In genomic region chr1:23228478-23228877, GRCm38 (mm10) we compare ENCODE assay signal across 11 mouse cellular contexts.
A peak's percentile ranks its signal among the peaks of the same experiment; 100 is the strongest.
DNase-seq lines count a peak whose midpoint lies in the region; ATAC-seq lines count a peak whose summit lies in the region.
"Had no signal": no experiment of that assay in that cellular context is flagged by ENCODE, and none has a peak within 500 bp of the region (broad histone marks: within the 10 kb centered on the region; RNA-seq: fewer than 3 reads in every experiment).

No protein-coding gene starts in this region.

- intact Hi-C loops in heart, postnatal 36 days (cut with DNase I) = no loop called here

- no peaks in the 10 kb centered on the region for H3K36me3 ChIP-seq in heart, embryonic 15.5 days
- H3K36me3 ChIP-seq in lung, embryonic 16.5 days (ENCODE audit: control insufficient read depth, insufficient read depth, low read length) = no peaks in the 10 kb centered on the region
- H3K36me3 ChIP-seq in hindbrain, embryonic 16.5 days (ENCODE audit: control insufficient read depth, insufficient read depth, low read length) = no peaks in the 10 kb centered on the region
- no peaks in the 10 kb centered on the region for H3K36me3 ChIP-seq in hindbrain, embryonic 14.5 days (replicated peaks; ENCODE audit: control insufficient read depth, insufficient read depth)

- peak; percentile 53; the same call in 1 of the 2 replicates for ATAC-seq in heart, embryonic 15.5 days (replicated peaks; ENCODE audit: insufficient number of reproducible peaks, insufficient read depth, low FRiP score, low read depth)
- peak; percentile 86 for ATAC-seq in lung, embryonic 16.5 days (ENCODE audit: low read depth)
- ATAC-seq in hindbrain, embryonic 16.5 days = no peak
- ATAC-seq in frontal cortex, adult (ENCODE audit: low TSS enrichment) = no peak
- no peak for ATAC-seq in hindbrain, embryonic 14.5 days (ENCODE audit: low FRiP score)

- no peak overlapping the region for H3K9ac ChIP-seq in heart, embryonic 15.5 days
- no peak overlapping the region for H3K9ac ChIP-seq in lung, embryonic 16.5 days (ENCODE audit: low read length)
- H3K9ac ChIP-seq in hindbrain, embryonic 16.5 days (ENCODE audit: low read depth, low read length) = no peak overlapping the region
- H3K9ac ChIP-seq in hindbrain, embryonic 14.5 days = no peak overlapping the region

- H3K4me3 ChIP-seq in heart, embryonic 15.5 days = no peak overlapping the region
- no peak overlapping the region for H3K4me3 ChIP-seq in lung, embryonic 16.5 days (ENCODE audit: low read length)
- no peak overlapping the region for H3K4me3 ChIP-seq in hindbrain, embryonic 16.5 days (ENCODE audit: low read length)
- H3K4me3 ChIP-seq in hindbrain, embryonic 14.5 days (replicated peaks; ENCODE audit: low read length) = no peak overlapping the region
- H3K4me3 ChIP-seq: erythroblast, embryonic 14.5 days had no signal

- H3K4me1 ChIP-seq in heart, embryonic 15.5 days (replicated peaks) = no peaks in the 10 kb centered on the region
- H3K4me1 ChIP-seq in lung, embryonic 16.5 days (replicated peaks; ENCODE audit: control insufficient read depth, insufficient read depth, low read length) = no peaks in the 10 kb centered on the region
- no peaks in the 10 kb centered on the region for H3K4me1 ChIP-seq in hindbrain, embryonic 16.5 days (ENCODE audit: control insufficient read depth, insufficient read depth, low read depth, low read length)
- no peaks in the 10 kb centered on the region for H3K4me1 ChIP-seq in hindbrain, embryonic 14.5 days (replicated peaks; ENCODE audit: control insufficient read depth, insufficient read depth, low read length)

- H3K27ac ChIP-seq in heart, embryonic 15.5 days = no peak overlapping the region
- no peak overlapping the region for H3K27ac ChIP-seq in lung, embryonic 16.5 days (ENCODE audit: low read length)
- H3K27ac ChIP-seq in hindbrain, embryonic 16.5 days (ENCODE audit: low read depth, low read length) = no peak overlapping the region
- H3K27ac ChIP-seq in hindbrain, embryonic 14.5 days = no peak overlapping the region

- no peak for DNase-seq in heart, postnatal 36 days
- peak; percentile 33 for DNase-seq in 3T3-L1 (ENCODE audit: low read depth, low spot score)
- DNase-seq in c-Kit-positive CD71-positive TER-119-negative erythroid progenitor cells, embryonic 14.5 days (ENCODE audit: low read depth) = peak; percentile 11
- no peak for DNase-seq in hindbrain, embryonic 14.5 days (ENCODE audit: low spot score)
- DNase-seq: cerebellum, postnatal 36 days; spleen, adult 18-20 months had no signal

- no peak overlapping the region for H3K4me2 ChIP-seq in heart, embryonic 15.5 days
- H3K4me2 ChIP-seq in lung, embryonic 16.5 days (ENCODE audit: low read depth, low read length) = no peak overlapping the region
- no peak overlapping the region for H3K4me2 ChIP-seq in hindbrain, embryonic 16.5 days (ENCODE audit: low read length)
- H3K4me2 ChIP-seq in hindbrain, embryonic 14.5 days (replicated peaks) = no peak overlapping the region

- WGBS in heart, embryonic 15.5 days = 40% methylated on average over 6 of the region's 6 CpGs
- 63% methylated on average over 6 of the region's 6 CpGs for WGBS in lung, embryonic 16.5 days
- 76% methylated on average over 6 of the region's 6 CpGs for WGBS in hindbrain, embryonic 16.5 days
- 76% methylated on average over 6 of the region's 6 CpGs for WGBS in hindbrain, embryonic 14.5 days

- H3K27me3 ChIP-seq in heart, embryonic 15.5 days = no peaks in the 10 kb centered on the region
- H3K27me3 ChIP-seq in lung, embryonic 16.5 days (ENCODE audit: control insufficient read depth, insufficient read depth, low read depth, low read length) = no peaks in the 10 kb centered on the region
- no peaks in the 10 kb centered on the region for H3K27me3 ChIP-seq in hindbrain, embryonic 16.5 days (replicated peaks; ENCODE audit: control insufficient read depth, insufficient read depth, low read length)
- no peaks in the 10 kb centered on the region for H3K27me3 ChIP-seq in hindbrain, embryonic 14.5 days (ENCODE audit: control insufficient read depth, insufficient read depth, low read length)

- H3K9me3 ChIP-seq in heart, embryonic 15.5 days (replicated peaks) = no peaks in the 10 kb centered on the region
- H3K9me3 ChIP-seq in lung, embryonic 16.5 days (ENCODE audit: control insufficient read depth, low read length) = no peaks in the 10 kb centered on the region
- H3K9me3 ChIP-seq in hindbrain, embryonic 16.5 days (ENCODE audit: control insufficient read depth, low read length) = no peaks in the 10 kb centered on the region
- H3K9me3 ChIP-seq in hindbrain, embryonic 14.5 days (ENCODE audit: control insufficient read depth, low read length) = no peaks in the 10 kb centered on the region

Comparison
In these comparisons a context has a peak if more than half of its experiments do, and no peak if none do; other contexts are left out.
1. ATAC-seq: peak in heart, embryonic 15.5 days (single experiment) and lung, embryonic 16.5 days (single experiment); none in hindbrain, embryonic 16.5 days (single experiment), frontal cortex, adult (single experiment) and hindbrain, embryonic 14.5 days (single experiment).
2. DNase-seq: peak in 3T3-L1 (single experiment) and c-Kit-positive CD71-positive TER-119-negative erythroid progenitor cells, embryonic 14.5 days (single experiment); none in heart, postnatal 36 days (0 of 2) and hindbrain, embryonic 14.5 days (single experiment).